Mouse (Mus musculus) adrenal gland (tissue): Measurements from ENCODE around the gene C130026I21Rik.
"Not testable (repeated sequence)": the region's sequence is repeated elsewhere in the genome, so short reads cannot be mapped to it uniquely, and the experiment has no call there.

Experiments used
- intact Hi-C: fragments of 180-260 bp; cut with DNase I; formaldehyde crosslinking; loops from one replicate; pipeline ENCODE4 v1.15.1; 2025

The C130026I21Rik gene

GRCm38 (mm10) chr1:85133671-85134070 lies 136.7 kb downstream of the C130026I21Rik start:
- intact Hi-C loops, result not testable (repeated sequence)

GRCm38 (mm10) chr1:85121841-85122240 lies 148.5 kb downstream of the C130026I21Rik start:
- intact Hi-C loops, result not testable (repeated sequence)

- intact Hi-C loops, result not testable (repeated sequence)
Observed at GRCm38 (mm10) chr1:85118341-85118740, 152.0 kb downstream of the C130026I21Rik start.

- intact Hi-C loops, result not testable (repeated sequence)
Observed at GRCm38 (mm10) chr1:85117537-85117936, 152.8 kb downstream of the C130026I21Rik start.

GRCm38 (mm10) chr1:85114666-85115402 lies 155.5 kb downstream of the C130026I21Rik start:
- intact Hi-C loops, result not testable (repeated sequence)

- intact Hi-C loops, result not testable (repeated sequence)
Observed at GRCm38 (mm10) chr1:85114078-85114477, 156.3 kb downstream of the C130026I21Rik start.

- intact Hi-C loops, result not testable (repeated sequence)
Observed at GRCm38 (mm10) chr1:85112889-85113288, 157.5 kb downstream of the C130026I21Rik start.

- intact Hi-C loops, result not testable (repeated sequence)
Observed at GRCm38 (mm10) chr1:85112266-85112665, 158.1 kb downstream of the C130026I21Rik start.

GRCm38 (mm10) chr1:85111572-85111971 lies 158.8 kb downstream of the C130026I21Rik start:
- intact Hi-C loops, result not testable (repeated sequence)

GRCm38 (mm10) chr1:85110876-85111275 lies 159.5 kb downstream of the C130026I21Rik start:
- intact Hi-C loops, result not testable (repeated sequence)

GRCm38 (mm10) chr1:85109753-85110152 lies 160.6 kb downstream of the C130026I21Rik start, which contains the start of gene A530032D15Rik:
Gene A530032D15Rik, minus strand, starts transcription at chr1:85109853.
- intact Hi-C loops, result not testable (repeated sequence)

GRCm38 (mm10) chr1:85106013-85106412 lies 164.4 kb downstream of the C130026I21Rik start:
- intact Hi-C loops, result not testable (repeated sequence)

GRCm38 (mm10) chr1:85105336-85105735 lies 165.0 kb downstream of the C130026I21Rik start:
- intact Hi-C loops, result not testable (repeated sequence)

GRCm38 (mm10) chr1:85101754-85102153 lies 168.6 kb downstream of the C130026I21Rik start:
- intact Hi-C loops, result not testable (repeated sequence)

- intact Hi-C loops, result not testable (repeated sequence)
Observed at GRCm38 (mm10) chr1:85099864-85100263, 170.5 kb downstream of the C130026I21Rik start, which contains the start of gene Gm10553. Gene Gm10553, plus strand, starts transcription at chr1:85100164.

- intact Hi-C loops, result not testable (repeated sequence)
Observed at GRCm38 (mm10) chr1:85099081-85099480, 171.3 kb downstream of the C130026I21Rik start.

- intact Hi-C loops, result not testable (repeated sequence)
Observed at GRCm38 (mm10) chr1:85093011-85093572, 177.3 kb downstream of the C130026I21Rik start.

GRCm38 (mm10) chr1:85092169-85092568 lies 178.2 kb downstream of the C130026I21Rik start:
- intact Hi-C loops, result not testable (repeated sequence)

GRCm38 (mm10) chr1:85086211-85086610 lies 184.2 kb downstream of the C130026I21Rik start:
- intact Hi-C loops, result not testable (repeated sequence)

GRCm38 (mm10) chr1:85084803-85085202 lies 185.6 kb downstream of the C130026I21Rik start:
- intact Hi-C loops, result not testable (repeated sequence)

- intact Hi-C loops, result not testable (repeated sequence)
Observed at GRCm38 (mm10) chr1:85073099-85073498, 197.3 kb downstream of the C130026I21Rik start.

- intact Hi-C loops, result not testable (repeated sequence)
Observed at GRCm38 (mm10) chr1:85071690-85072089, 198.7 kb downstream of the C130026I21Rik start.
